Mouse (Mus musculus) stomach, embryonic 15.5 days (tissue): Measurements from ENCODE around the gene Ccnb1ip1. TPM values are rescaled to one million over a fixed set of nuclear protein-coding genes. Genes with fewer than 3 reads are reported as not detected.
"Not testable (repeated sequence)": the region's sequence is repeated elsewhere in the genome, so short reads cannot be mapped to it uniquely, and the experiment has no call there.

ENCODE experiments used
- ATAC-seq: fragments of 200-750 bp; cut with Nextera tagmentation; 2 replicates; pipeline ENCODE4 v1.8.0; 2017; ENCODE audit warnings: low read depth, moderate number of reproducible peaks, moderate TSS enrichment; ENCODE audit not compliant: insufficient read depth, low FRiP score
- H3K27ac ChIP-seq: fragments of 300-500 bp; sonication (generic); 2 replicates; pipeline ENCODE4 v1.5.1; 2015; ENCODE audit warnings: mild to moderate bottlenecking, inconsistent platforms
- H3K27me3 ChIP-seq: fragments of 300-500 bp; sonication (generic); replicated peaks from 2 replicates; pipeline ENCODE4 v1.6.1; 2015; ENCODE audit warnings: inconsistent platforms
- H3K36me3 ChIP-seq: fragments of 300-500 bp; sonication (generic); 2 replicates; pipeline ENCODE4 v1.6.1; 2015; ENCODE audit warnings: inconsistent platforms
- H3K4me1 ChIP-seq: fragments of 300-500 bp; sonication (generic); 2 replicates; pipeline ENCODE4 v1.6.1; 2015; ENCODE audit warnings: inconsistent platforms
- H3K4me2 ChIP-seq: fragments of 300-500 bp; sonication (generic); 2 replicates; pipeline ENCODE4 v1.6.1; 2015; ENCODE audit warnings: mild to moderate bottlenecking, inconsistent platforms
- H3K4me3 ChIP-seq: fragments of 300-500 bp; sonication (generic); replicated peaks from 2 replicates; pipeline ENCODE4 v1.5.1; 2015; ENCODE audit warnings: inconsistent platforms
- H3K9ac ChIP-seq: fragments of 300-500 bp; sonication (generic); 2 replicates; pipeline ENCODE4 v1.6.1; 2015; ENCODE audit warnings: inconsistent platforms
- H3K9me3 ChIP-seq: fragments of 300-500 bp; sonication (generic); 2 replicates; pipeline ENCODE4 v1.6.1; 2016; ENCODE audit warnings: inconsistent platforms
- WGBS: fragments of 180-500 bp; shearing (Covaris S2); methylation state at CpG from one replicate; pipeline ENCODE4 v1.1.7; 2015; 5-methylcytosine and 5-hydroxymethylcytosine counted together
- polyA plus RNA-seq: library from polyadenylated mRNA; unstranded; fragments of >200 nt; fragmentation: Nextera tagmentation; extraction: Ambion mirVana; gene quantifications from 2 replicates; pipeline ENCODE4 v1.2.1, GENCODE M21; 2015

The Ccnb1ip1 gene
- polyA plus RNA-seq = not detected in 2 replicates

- peak; percentile 100 for ATAC-seq
- H3K9ac ChIP-seq = peak within 1 kb of the TSS; percentile 65
- H3K4me3 ChIP-seq = peak within 1 kb of the TSS; percentile 56
- H3K36me3 ChIP-seq = peaks cover 6% of the 10 kb centered on the region; the same call in 1 of the 2 replicates
- peak within 1 kb of the TSS; percentile 80 for H3K27ac ChIP-seq
- H3K9me3 ChIP-seq = no peaks in the 10 kb centered on the region
- H3K4me2 ChIP-seq = peak within 1 kb of the TSS; percentile 57
- no peaks in the 10 kb centered on the region for H3K27me3 ChIP-seq
- 0% methylated on average over 42 of the region's 42 CpGs for WGBS
- peaks cover 4% of the 10 kb centered on the region; the same call in 1 of the 2 replicates for H3K4me1 ChIP-seq
Measured at GRCm38 (mm10) chr14:50807487-50808072, at the start of gene Ccnb1ip1, which contains the start of gene Parp2. Ccnb1ip1 (minus strand) TSS chr14:50807732. Parp2 (plus strand) TSS chr14:50807841.

GRCm38 (mm10) chr14:50855788-50856187, 48.3 kb upstream of the Ccnb1ip1 start:
- Histone ChIP-seq H3K27me3 (no peaks in the 10 kb centered on the region), H3K9ac (no peak overlapping the region), H3K4me2 (no peak overlapping the region), H3K9me3 (no peaks in the 10 kb centered on the region), H3K4me1 (no peaks in the 10 kb centered on the region), H3K36me3 (peaks cover 3% of the 10 kb centered on the region; the same call in 1 of the 2 replicates), H3K4me3 (no peak overlapping the region), H3K27ac (no peak overlapping the region)
- WGBS = 78% methylated on average over 5 of the region's 5 CpGs
- no peak for ATAC-seq

DNA sequence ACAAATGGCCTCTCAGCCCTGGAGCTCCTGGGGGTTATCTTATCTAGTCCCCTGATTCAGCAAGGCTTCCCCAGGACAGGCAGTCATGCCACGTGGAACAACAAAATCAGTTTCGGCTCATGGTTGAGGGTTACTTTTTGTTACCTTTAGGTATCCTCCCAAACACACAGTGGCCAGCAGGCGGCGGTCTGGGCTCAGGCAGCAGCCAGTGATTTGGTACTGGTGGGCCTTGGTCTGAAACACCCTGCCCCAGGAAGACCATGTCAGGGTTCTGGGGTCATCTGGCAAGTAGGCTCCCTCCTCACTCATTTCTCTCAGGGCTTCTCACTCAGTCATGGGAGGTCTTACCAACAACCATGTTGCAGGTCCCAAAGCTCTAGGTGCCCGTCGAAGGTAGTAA, 29.7 kb upstream of the Ccnb1ip1 start:
- Histone ChIP-seq H3K9ac (no peak overlapping the region), H3K4me2 (no peak overlapping the region)

GRCm38 (mm10) chr14:50834435-50834834, 26.9 kb upstream of the Ccnb1ip1 start:
- 0 out of 2 replicates have a peak, but pooled peaks cover 5% of the 10 kb centered on the region for H3K36me3 ChIP-seq
- H3K9ac ChIP-seq = no peak overlapping the region
- no peak overlapping the region for H3K27ac ChIP-seq
- no peaks in the 10 kb centered on the region for H3K9me3 ChIP-seq
- H3K4me3 ChIP-seq = no peak overlapping the region
- 42% methylated on average over 2 of the region's 2 CpGs for WGBS
- no peak overlapping the region for H3K4me2 ChIP-seq
- no peaks in the 10 kb centered on the region for H3K27me3 ChIP-seq
- no peaks in the 10 kb centered on the region for H3K4me1 ChIP-seq
- no peak; the same call in 1 of the 2 replicates for ATAC-seq

More for the DNA sequence above, 29.7 kb upstream of the Ccnb1ip1 start:
- Histone ChIP-seq H3K4me1 (no peaks in the 10 kb centered on the region), H3K27ac (no peak overlapping the region), H3K4me3 (no peak overlapping the region), H3K36me3 (0 out of 2 replicates have a peak, but pooled peaks cover 5% of the 10 kb centered on the region), H3K27me3 (no peaks in the 10 kb centered on the region), H3K9me3 (no peaks in the 10 kb centered on the region)
- no peak for ATAC-seq
- WGBS = 63% methylated on average over 6 of the region's 6 CpGs

- Histone ChIP-seq H3K36me3 (0 out of 2 replicates have a peak, but pooled peaks cover 5% of the 10 kb centered on the region), H3K4me1 (no peaks in the 10 kb centered on the region), H3K27ac (no peak overlapping the region), H3K9me3 (no peaks in the 10 kb centered on the region), H3K9ac (no peak overlapping the region), H3K27me3 (no peaks in the 10 kb centered on the region), H3K4me3 (no peak overlapping the region), H3K4me2 (no peak overlapping the region)
- 72% methylated on average over 10 of the region's 10 CpGs for WGBS
- 0 out of 2 replicates have a peak, but pooled peaks have one; percentile 23 for ATAC-seq
Measured at GRCm38 (mm10) chr14:50833964-50834363, 26.4 kb upstream of the Ccnb1ip1 start.

DNA sequence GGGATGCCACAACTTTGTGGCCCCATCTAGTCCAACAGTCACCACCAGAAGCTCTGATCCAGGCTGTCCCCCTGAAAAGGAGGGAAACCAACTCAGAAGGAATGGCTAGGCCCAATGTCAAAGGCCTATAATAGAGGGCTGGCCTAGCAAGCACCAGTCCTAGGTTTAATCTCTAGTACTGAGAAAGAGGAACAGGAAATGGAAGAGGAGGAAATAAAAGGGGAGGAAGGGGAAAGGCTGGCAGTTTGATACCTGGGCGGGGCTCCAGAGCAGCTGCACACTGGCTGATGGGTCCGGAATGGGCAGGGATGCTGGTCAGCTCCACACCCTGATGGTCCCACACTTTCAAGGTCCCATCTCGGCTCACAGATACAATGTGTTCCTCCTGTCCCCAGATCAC, 22.3 kb upstream of the Ccnb1ip1 start:
- H3K4me2 ChIP-seq = no peak overlapping the region
- H3K4me3 ChIP-seq = no peak overlapping the region
- no peaks in the 10 kb centered on the region for H3K27me3 ChIP-seq
- H3K36me3 ChIP-seq = no peaks in the 10 kb centered on the region
- no peak overlapping the region for H3K9ac ChIP-seq
- ATAC-seq = no peak
- 76% methylated on average over 3 of the region's 3 CpGs for WGBS
- no peaks in the 10 kb centered on the region for H3K4me1 ChIP-seq
- no peak overlapping the region for H3K27ac ChIP-seq
- no peaks in the 10 kb centered on the region for H3K9me3 ChIP-seq

DNA sequence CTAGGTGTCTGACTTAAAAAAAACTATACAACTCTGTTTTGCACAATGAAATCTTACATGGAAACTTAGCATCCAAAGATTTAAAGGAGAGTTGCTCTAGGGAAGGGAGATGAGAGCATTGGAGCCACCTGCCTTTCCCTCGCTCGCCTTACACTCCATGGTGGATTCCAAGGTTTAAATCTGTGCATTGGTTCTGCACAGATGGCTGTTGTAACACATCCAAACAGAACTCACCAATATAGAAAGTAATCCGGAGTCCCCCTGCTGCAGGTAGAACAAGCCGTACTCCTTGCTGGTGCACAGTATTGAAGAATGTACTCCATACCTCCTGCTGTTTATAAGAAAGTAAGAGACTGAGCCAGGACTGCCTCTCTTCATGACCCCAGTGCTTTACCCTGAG, 19.0 kb upstream of the Ccnb1ip1 start:
- WGBS = 85% methylated on average over 4 of the region's 4 CpGs
- H3K4me3 ChIP-seq = no peak overlapping the region
- H3K9me3 ChIP-seq = no peaks in the 10 kb centered on the region
- H3K27ac ChIP-seq = no peak overlapping the region
- H3K4me1 ChIP-seq = no peaks in the 10 kb centered on the region
- ATAC-seq = no peak
- H3K9ac ChIP-seq = no peak overlapping the region
- H3K4me2 ChIP-seq = no peak overlapping the region
- peaks cover 8% of the 10 kb centered on the region; the same call in 1 of the 2 replicates for H3K36me3 ChIP-seq
- H3K27me3 ChIP-seq = no peaks in the 10 kb centered on the region

GRCm38 (mm10) chr14:50824219-50824618, 16.7 kb upstream of the Ccnb1ip1 start:
- H3K4me1 ChIP-seq = no peaks in the 10 kb centered on the region
- WGBS = 80% methylated on average over 9 of the region's 9 CpGs
- H3K9me3 ChIP-seq = no peaks in the 10 kb centered on the region
- no peak overlapping the region for H3K4me2 ChIP-seq
- H3K9ac ChIP-seq = no peak overlapping the region
- no peaks in the 10 kb centered on the region for H3K27me3 ChIP-seq
- ATAC-seq = no peak
- H3K4me3 ChIP-seq = no peak overlapping the region
- H3K27ac ChIP-seq = no peak overlapping the region
- peaks cover 31% of the 10 kb centered on the region for H3K36me3 ChIP-seq

GRCm38 (mm10) chr14:50823240-50823639, 15.7 kb upstream of the Ccnb1ip1 start:
- H3K4me2 ChIP-seq = no peak overlapping the region
- no peaks in the 10 kb centered on the region for H3K9me3 ChIP-seq
- no peaks in the 10 kb centered on the region for H3K4me1 ChIP-seq
- no peak for ATAC-seq
- 71% methylated on average over 2 of the region's 2 CpGs for WGBS
- peaks cover 35% of the 10 kb centered on the region for H3K36me3 ChIP-seq
- H3K9ac ChIP-seq = no peak overlapping the region
- no peak overlapping the region for H3K4me3 ChIP-seq
- H3K27ac ChIP-seq = no peak overlapping the region
- H3K27me3 ChIP-seq = no peaks in the 10 kb centered on the region

DNA sequence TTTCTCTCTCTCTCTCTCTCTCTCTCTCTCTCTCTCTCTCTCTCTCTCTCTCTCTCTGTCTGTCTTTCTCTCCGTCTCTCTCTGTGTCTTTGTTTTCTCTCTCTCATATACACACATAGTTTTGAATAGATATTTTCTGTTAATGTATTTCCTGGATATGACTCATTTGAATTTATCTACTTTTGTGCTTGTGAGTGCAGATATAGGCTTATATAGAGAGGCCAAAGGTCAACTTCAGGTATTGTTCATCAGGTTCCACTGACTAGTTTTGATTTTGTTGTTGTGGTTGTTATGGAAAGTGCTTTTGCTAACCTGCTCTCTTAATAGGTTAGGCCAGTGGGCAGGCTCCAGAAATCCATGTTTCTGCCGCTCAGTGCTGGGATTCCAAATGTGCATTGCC, 5.5 kb upstream of the Ccnb1ip1 start:
- 77% methylated on average over 2 of the region's 2 CpGs for WGBS
- Histone ChIP-seq H3K9me3 (no peaks in the 10 kb centered on the region), H3K27ac (no peak overlapping the region), H3K4me2 (no peak overlapping the region), H3K36me3 (peaks cover 37% of the 10 kb centered on the region), H3K27me3 (no peaks in the 10 kb centered on the region), H3K9ac (no peak overlapping the region), H3K4me1 (peaks cover 4% of the 10 kb centered on the region; the same call in 1 of the 2 replicates), H3K4me3 (no peak overlapping the region)
- no peak for ATAC-seq

DNA sequence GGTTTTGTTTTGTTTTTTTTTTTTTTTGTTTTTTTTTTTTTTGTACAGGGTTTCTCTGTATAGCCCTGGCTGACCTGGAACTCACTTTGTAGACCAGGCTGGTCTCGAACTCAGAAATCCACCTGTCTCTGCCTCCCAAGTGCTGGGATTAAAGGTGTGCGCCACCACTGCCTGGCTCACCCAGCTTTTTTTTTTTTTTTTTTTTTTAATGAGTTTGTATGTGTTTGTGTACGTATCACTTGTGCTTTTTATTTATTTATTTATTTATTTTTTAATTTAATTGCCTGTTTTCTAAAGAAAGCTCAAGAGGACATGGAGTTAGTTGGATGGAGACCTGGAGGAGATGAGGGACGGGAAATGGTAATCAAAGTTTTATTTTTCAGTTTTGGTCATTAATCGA, 1.1 kb downstream of the Ccnb1ip1 start:
- H3K27ac ChIP-seq = peak overlapping the region; percentile 48; the same call in 1 of the 2 replicates
- H3K36me3 ChIP-seq, H3K9ac ChIP-seq, ATAC-seq, H3K4me3 ChIP-seq, H3K4me1 ChIP-seq, H3K9me3 ChIP-seq, H3K27me3 ChIP-seq: not testable (repeated sequence)
- WGBS = 88% methylated on average over 5 of the region's 5 CpGs
- peak overlapping the region; percentile 40 for H3K4me2 ChIP-seq

- H3K4me1 ChIP-seq = peaks cover 4% of the 10 kb centered on the region; the same call in 1 of the 2 replicates
- no peak overlapping the region for H3K9ac ChIP-seq
- H3K9me3 ChIP-seq = no peaks in the 10 kb centered on the region
- no peak for ATAC-seq
- 60% methylated on average over 13 of the region's 13 CpGs for WGBS
- no peaks in the 10 kb centered on the region for H3K36me3 ChIP-seq
- H3K4me3 ChIP-seq = no peak overlapping the region
- H3K4me2 ChIP-seq = no peak overlapping the region
- H3K27me3 ChIP-seq = no peaks in the 10 kb centered on the region
- H3K27ac ChIP-seq = no peak overlapping the region
Measured at GRCm38 (mm10) chr14:50804683-50805082, 2.8 kb downstream of the Ccnb1ip1 start.
